Mouse (Mus musculus) thymus, postnatal 14 days (tissue): Measurements from ENCODE around the gene Plekhd1.

Experiments used
- DNase-seq: peaks from one replicate; pipeline ENCODE4 v3.0.0; 2021

Plekhd1 gene

GRCm38 (mm10) chr12:80701332-80701731 lies 8.9 kb downstream of the Plekhd1 start:
- no peak for DNase-seq

DNA sequence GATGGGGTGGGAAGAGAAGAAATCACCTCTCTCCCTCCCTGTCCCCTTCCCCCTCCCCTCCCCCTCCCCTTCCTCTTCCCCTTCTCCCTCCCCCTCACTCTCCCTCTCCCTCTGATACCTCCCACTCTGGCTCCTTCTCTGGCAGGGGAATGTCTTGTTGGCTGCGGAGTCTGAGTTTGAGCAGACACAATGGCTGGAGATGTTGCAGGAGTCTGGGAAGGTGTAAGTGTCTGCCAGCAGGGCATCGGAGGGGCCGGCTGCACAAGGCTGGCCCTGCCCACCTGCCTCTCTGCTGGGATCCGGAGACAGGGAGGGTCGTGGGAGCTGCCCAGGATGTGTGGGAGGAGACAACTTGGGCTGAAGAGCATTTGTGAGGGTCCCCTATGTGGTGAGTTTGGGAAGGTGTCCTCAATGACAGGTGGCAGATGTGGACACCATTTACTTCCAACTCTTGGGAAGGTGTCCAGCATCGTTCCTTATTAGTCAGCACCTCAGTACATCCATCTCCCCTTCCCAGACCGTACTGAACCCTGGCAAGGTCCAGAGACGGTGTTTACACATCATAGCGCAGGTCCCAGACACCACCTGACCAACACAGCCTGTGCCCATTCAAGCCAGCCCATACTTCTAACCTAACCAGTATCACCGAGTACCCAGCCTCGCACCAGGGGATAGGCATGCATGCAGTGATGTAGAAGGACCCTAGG lies 14.0 kb downstream of the Plekhd1 start:
- no peak for DNase-seq

DNA sequence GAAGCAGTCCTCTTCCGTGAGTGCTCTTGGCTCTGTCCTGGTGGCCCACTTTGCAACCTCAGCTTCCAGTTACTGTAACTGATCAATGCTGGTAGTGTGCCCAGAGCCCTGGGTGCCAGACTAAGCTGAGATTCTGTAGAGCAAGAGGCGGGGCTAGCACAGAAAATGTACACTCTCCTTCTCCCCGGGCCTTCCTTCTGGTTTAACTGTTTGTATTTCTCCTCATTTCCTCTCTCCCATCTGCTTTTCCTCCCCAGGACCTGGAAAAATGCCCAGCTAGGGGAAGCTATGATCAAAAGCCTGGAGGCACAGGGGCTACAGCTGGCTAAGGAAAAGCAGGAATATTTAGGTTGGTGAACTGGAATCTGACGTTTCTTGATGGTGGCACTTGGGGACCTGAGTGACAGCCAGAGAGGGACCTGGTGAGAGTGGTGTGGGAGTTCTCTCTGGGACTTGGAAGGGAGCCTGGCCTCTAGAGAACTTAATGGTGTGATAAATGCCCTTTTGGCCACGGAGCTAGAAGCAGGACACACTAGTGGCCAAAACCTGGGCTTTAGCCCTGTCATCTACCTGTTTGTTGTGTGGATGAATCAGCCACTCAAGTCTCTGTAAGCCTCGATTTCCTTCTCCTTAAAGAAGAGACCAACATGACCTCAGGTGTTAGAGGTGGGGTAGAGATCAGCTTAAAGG lies 14.7 kb downstream of the Plekhd1 start:
- DNase-seq = no peak

GRCm38 (mm10) chr12:80715915-80716314 lies 23.5 kb downstream of the Plekhd1 start:
- DNase-seq = no peak

DNA sequence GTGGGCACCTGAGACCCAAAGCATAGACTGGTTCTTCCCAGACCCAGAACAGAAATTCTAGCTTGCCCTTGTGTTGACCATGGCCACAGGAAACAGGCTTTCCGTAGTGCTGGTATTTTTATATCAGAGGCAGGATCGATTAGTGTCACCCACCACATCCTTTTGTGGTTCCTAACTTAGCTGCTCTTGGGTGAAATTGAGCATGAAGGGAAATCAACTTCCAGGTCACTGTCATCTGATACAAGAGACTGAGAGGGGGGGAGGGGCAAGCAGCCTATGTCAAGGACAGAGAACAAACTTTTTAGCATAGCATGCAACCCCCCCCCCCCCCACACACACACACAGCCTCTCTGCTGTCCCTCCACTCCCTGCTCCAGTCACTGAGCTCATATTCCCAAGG lies 26.8 kb downstream of the Plekhd1 start:
- no peak for DNase-seq

DNA sequence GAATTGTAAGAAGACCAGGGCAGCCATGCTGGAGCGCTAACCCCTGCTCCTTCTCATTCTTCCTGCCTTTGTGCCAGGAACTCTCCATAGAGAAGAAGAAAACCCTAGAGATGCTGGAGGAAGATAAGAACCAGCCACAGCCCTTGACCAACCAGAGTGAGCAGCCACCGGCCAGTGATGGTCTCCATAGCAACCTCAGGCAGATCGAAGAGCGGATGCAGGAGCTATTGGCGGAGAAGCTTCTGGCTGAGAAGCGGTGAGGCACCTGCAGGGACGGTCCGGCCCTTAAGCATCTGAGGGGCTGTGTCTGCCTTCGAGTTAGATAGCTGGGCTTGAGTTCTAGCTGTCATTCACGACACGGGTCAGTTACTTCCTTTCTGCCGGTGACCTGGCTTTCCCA lies 28.1 kb downstream of the Plekhd1 start:
- no peak for DNase-seq

- DNase-seq = no peak
These were observed 29.1 kb downstream of the Plekhd1 start for GRCm38 (mm10) chr12:80721458-80721857.

- peak; percentile 83 for DNase-seq
These were observed 32.6 kb downstream of the Plekhd1 start for GRCm38 (mm10) chr12:80724853-80725559.

DNA sequence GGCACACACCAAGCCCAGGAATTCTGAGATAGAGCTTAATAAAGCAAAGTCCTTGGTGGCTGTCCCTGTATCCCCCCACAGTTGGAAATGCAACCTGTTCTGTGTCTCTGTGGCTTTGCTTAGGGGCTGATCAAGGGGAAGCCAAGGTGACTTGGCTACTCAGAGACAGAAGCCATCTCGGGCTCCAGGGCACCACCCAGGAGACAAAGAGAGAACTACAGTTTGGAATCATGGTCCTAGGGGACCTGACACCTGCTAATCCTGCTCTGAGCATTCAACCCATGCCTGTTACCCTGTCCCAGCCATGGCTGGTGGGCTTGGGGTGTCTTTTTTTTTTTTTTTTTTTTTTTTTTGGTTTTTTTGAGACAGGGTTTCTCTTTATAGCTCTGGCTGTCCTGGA lies 35.8 kb downstream of the Plekhd1 start:
- peak; percentile 35 for DNase-seq

DNA sequence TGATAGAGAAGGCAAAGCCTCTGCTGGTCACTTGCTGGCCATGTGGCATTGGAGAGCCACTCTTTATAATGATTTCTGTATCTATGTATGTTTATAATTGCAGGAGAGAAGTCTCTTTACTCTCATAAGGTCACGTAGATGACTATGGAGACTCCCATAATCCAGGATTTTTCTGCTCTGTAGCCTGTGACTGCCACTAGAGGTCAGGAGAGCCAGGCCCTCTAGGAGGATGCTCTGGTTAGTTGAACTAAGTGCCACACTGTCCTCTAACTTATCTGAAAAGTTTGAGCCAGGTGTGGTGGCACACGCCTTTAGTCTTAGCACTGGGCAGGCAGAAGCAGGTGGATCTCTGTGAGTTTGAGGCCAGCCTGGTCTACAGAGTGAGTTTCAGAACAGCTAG lies 36.4 kb downstream of the Plekhd1 start:
- peak; percentile 12 for DNase-seq

DNA sequence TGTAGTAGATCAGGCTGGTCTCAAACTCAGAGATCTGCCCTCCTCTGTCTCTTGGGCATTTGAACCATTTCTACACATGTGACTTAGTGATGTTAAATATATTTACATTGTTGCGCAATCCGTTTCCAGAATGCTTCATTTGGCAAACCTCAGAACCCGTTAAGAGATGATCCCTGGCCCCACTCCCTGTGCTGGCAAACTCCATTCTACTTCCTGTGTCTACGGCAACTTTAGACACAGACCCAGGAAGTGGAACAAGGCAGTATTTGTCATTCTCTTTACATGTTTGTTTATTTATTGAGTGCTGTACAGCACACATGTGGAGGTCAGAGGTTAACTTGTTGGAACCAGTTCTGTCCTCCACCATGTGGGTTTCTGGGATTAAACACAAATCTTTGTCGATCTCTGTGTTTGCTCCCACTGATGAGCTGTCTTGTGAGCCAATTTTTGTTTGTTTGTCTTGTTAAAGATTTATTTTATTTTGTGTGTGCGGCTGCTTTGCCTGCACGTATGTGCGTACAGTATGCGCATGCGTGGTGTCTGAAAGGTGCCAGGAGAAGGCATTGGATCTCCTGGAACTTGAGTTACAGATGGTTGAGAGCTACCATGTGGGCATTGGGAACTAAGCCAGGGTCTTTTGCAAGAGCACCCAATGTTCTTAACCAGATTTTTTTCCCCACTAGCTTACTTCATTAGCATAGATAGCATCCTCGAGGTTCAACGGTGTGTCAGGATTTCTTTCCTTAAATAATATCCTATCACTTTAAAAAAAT lies 37.6 kb downstream of the Plekhd1 start:
- DNase-seq = no peak

DNA sequence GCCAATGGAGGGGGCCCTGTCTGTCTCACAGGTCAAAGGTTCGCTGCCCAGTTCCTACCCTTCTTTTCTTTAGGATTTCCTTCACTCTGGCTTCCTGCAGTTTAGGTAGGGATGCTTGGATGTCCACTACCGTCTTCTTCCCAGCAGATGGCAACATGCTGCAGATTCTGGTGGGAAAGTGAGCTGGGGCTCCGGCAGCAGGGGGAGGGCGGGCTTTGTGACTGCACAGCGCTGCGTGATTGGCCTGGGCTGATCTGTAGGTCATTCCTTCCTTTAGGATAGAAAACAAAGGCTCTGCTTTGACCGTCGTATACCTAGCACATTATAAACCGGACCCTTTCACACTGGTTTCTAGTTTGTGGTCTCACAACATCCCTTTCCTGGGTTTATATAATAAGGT lies 38.2 kb downstream of the Plekhd1 start:
- peak; percentile 52 for DNase-seq

GRCm38 (mm10) chr12:80734526-80735470 lies 42.4 kb downstream of the Plekhd1 start:
- peak; percentile 66 for DNase-seq

- DNase-seq = peak; percentile 73
These were observed 44.3 kb downstream of the Plekhd1 start for GRCm38 (mm10) chr12:80736464-80737282.

- no peak for DNase-seq
These were observed 44.9 kb downstream of the Plekhd1 start for GRCm38 (mm10) chr12:80737283-80737600.

- DNase-seq = peak; percentile 59
These were observed 47.1 kb downstream of the Plekhd1 start for GRCm38 (mm10) chr12:80739482-80739881.

- DNase-seq = no peak
These were observed 52.2 kb downstream of the Plekhd1 start for GRCm38 (mm10) chr12:80744614-80745013.

DNA sequence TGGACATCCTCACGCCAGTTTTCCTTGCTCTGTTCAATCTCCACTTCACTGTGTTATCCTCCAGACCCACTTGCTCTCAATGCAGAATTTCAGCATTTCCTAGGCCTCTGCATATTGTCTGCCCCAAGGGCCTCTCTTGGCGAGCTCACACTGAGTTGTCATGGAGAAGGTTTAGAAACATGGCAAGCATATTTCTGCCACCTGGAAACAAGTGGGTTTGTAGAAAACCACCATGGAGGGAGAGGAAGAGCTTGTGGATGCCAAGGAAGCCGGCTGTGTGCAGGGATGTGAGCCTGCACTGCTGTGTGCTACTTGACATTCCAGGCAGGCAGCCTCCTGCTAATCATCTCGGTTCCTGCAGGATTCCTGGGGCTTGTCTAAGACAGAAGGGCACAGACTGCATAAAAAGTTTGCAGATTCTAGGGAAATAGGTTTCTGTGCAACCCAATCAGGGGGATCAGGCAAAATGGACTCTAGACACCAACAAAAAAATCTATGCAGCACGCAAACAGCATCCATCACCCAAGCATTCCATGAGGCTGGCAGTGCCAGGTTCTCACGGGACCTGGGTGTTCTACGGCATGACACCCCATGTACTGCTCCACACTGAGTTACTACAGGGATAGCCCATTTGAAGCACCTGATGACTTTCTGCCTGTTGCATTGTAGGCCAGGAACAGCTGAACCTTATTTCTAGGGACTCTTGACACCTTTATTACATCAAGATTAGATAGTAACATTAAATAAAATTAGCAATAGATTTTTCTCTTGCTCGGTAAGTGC lies 53.8 kb downstream of the Plekhd1 start:
- no peak for DNase-seq

DNA sequence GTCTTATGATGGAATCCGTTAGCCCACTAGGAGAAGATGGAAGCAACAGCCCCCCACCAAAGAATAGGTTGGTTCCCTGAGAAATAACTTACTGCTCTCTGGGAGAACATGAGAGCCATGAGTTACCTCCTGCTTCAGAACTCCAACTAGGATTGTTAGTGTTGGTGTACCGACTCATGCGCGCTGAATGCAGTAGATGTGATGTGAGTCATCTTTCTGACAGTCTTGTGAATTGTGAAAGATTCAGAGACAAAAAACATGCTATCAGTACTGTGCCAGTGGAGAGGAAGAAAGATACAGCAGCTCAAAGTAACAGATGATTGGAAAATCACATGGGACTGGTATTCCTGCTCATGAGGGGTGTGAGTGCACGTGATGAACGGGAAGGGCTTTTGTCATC lies 59.2 kb downstream of the Plekhd1 start:
- no peak for DNase-seq
